Mouse (Mus musculus): ENCODE data around the gene Ttc30a1. TPM values are rescaled to one million over a fixed set of nuclear protein-coding genes. Genes with fewer than 3 reads are reported as not detected.
A peak's percentile ranks its signal among the peaks of the same experiment; 100 is the strongest.
"Not testable (repeated sequence)": the region's sequence is repeated elsewhere in the genome, so short reads cannot be mapped to it uniquely, and the experiment has no call there.

The Ttc30a1 gene
- polyA plus RNA-seq (2015; fragmentation: Nextera tagmentation; extraction: Ambion mirVana) = 6.1 and 7.2 TPM in 2 replicates

- Histone ChIP-seq H3K4me3 (replicated peaks) (peak within 1 kb of the TSS; percentile 50), H3K27ac (0 out of 2 replicates have a peak within 1 kb of the TSS, but pooled peaks have one; percentile 9), H3K4me2 (peak within 1 kb of the TSS; percentile 81)
- H3K9ac ChIP-seq; H3K27me3 ChIP-seq (replicated peaks); H3K36me3 ChIP-seq; H3K4me1 ChIP-seq; H3K9me3 ChIP-seq: not testable (repeated sequence)
- WGBS = 4% methylated on average over 33 of the region's 34 CpGs
- ATAC-seq (ENCODE audit: insufficient read depth, low FRiP score, low read depth) = peak; percentile 59
Observed at GRCm38 (mm10) chr2:75981440-75982081, at the start of gene Ttc30a1. Gene Ttc30a1, minus strand, starts transcription at chr2:75981967.

- H3K4me2 ChIP-seq = peak overlapping the region; percentile 40; the same call in 1 of the 2 replicates
- no peaks in the 10 kb centered on the region for H3K4me1 ChIP-seq
- no peaks in the 10 kb centered on the region for H3K27me3 ChIP-seq (replicated peaks)
- no peak overlapping the region for H3K9ac ChIP-seq
- H3K9me3 ChIP-seq = no peaks in the 10 kb centered on the region
- no peak overlapping the region for H3K4me3 ChIP-seq (replicated peaks)
- no peak overlapping the region for H3K27ac ChIP-seq
- WGBS = 34% methylated on average over 8 of the region's 8 CpGs
- no peak for ATAC-seq (ENCODE audit: insufficient read depth, low FRiP score, low read depth)
- H3K36me3 ChIP-seq = no peaks in the 10 kb centered on the region
Observed at GRCm38 (mm10) chr2:76030080-76030479, 48.3 kb upstream of the Ttc30a1 start.

GRCm38 (mm10) chr2:76029081-76029901, 47.5 kb upstream of the Ttc30a1 start:
- ATAC-seq (ENCODE audit: insufficient read depth, low FRiP score, low read depth) = peak; percentile 58; the same call in 1 of the 2 replicates
- H3K4me3 ChIP-seq (replicated peaks) = peak overlapping the region; percentile 9; the same call in 1 of the 2 replicates
- peak overlapping the region; percentile 2; the same call in 1 of the 2 replicates for H3K27ac ChIP-seq

GRCm38 (mm10) chr2:76016890-76017289, 35.1 kb upstream of the Ttc30a1 start:
- no peaks in the 10 kb centered on the region for H3K9me3 ChIP-seq
- H3K4me3 ChIP-seq (replicated peaks) = no peak overlapping the region
- no peaks in the 10 kb centered on the region for H3K4me1 ChIP-seq
- WGBS = 20% methylated on average over 7 of the region's 7 CpGs
- no peak overlapping the region for H3K9ac ChIP-seq
- H3K4me2 ChIP-seq = no peak overlapping the region
- H3K27ac ChIP-seq = no peak overlapping the region
- no peaks in the 10 kb centered on the region for H3K36me3 ChIP-seq
- H3K27me3 ChIP-seq (replicated peaks) = no peaks in the 10 kb centered on the region
- no peak for ATAC-seq (ENCODE audit: insufficient read depth, low FRiP score, low read depth)

More at GRCm38 (mm10) chr2:76029081-76029901, 47.5 kb upstream of the Ttc30a1 start:
- 19% methylated on average over 20 of the region's 20 CpGs for WGBS
- Histone ChIP-seq H3K9me3 (no peaks in the 10 kb centered on the region), H3K4me2 (peak overlapping the region; percentile 40), H3K36me3 (no peaks in the 10 kb centered on the region), H3K9ac (no peak overlapping the region), H3K4me1 (no peaks in the 10 kb centered on the region), H3K27me3 (replicated peaks) (no peaks in the 10 kb centered on the region)

- 86% methylated on average over 8 of the region's 8 CpGs for WGBS
Observed at GRCm38 (mm10) chr2:76016136-76016535, 34.4 kb upstream of the Ttc30a1 start.

GRCm38 (mm10) chr2:76015460-76015859, 33.7 kb upstream of the Ttc30a1 start:
- no peaks in the 10 kb centered on the region for H3K27me3 ChIP-seq (replicated peaks)
- WGBS = 91% methylated on average over 7 of the region's 7 CpGs
- no peak overlapping the region for H3K9ac ChIP-seq
- no peaks in the 10 kb centered on the region for H3K36me3 ChIP-seq
- H3K4me2 ChIP-seq = no peak overlapping the region
- no peak for ATAC-seq (ENCODE audit: insufficient read depth, low FRiP score, low read depth)
- no peak overlapping the region for H3K27ac ChIP-seq
- no peak overlapping the region for H3K4me3 ChIP-seq (replicated peaks)
- H3K9me3 ChIP-seq = no peaks in the 10 kb centered on the region
- no peaks in the 10 kb centered on the region for H3K4me1 ChIP-seq

More at GRCm38 (mm10) chr2:76016136-76016535, 34.4 kb upstream of the Ttc30a1 start:
- Histone ChIP-seq H3K27ac (no peak overlapping the region), H3K4me3 (replicated peaks) (no peak overlapping the region), H3K9ac (no peak overlapping the region), H3K36me3 (no peaks in the 10 kb centered on the region), H3K27me3 (replicated peaks) (no peaks in the 10 kb centered on the region), H3K9me3 (no peaks in the 10 kb centered on the region), H3K4me1 (no peaks in the 10 kb centered on the region), H3K4me2 (no peak overlapping the region)
- ATAC-seq (ENCODE audit: insufficient read depth, low FRiP score, low read depth) = no peak

GRCm38 (mm10) chr2:76014659-76015058, 32.9 kb upstream of the Ttc30a1 start:
- H3K4me1 ChIP-seq = no peaks in the 10 kb centered on the region
- H3K4me3 ChIP-seq (replicated peaks) = no peak overlapping the region
- no peak overlapping the region for H3K27ac ChIP-seq
- ATAC-seq (ENCODE audit: insufficient read depth, low FRiP score, low read depth) = no peak
- H3K27me3 ChIP-seq (replicated peaks) = no peaks in the 10 kb centered on the region
- WGBS = 73% methylated on average over 3 of the region's 3 CpGs
- no peak overlapping the region for H3K4me2 ChIP-seq
- H3K9ac ChIP-seq = no peak overlapping the region
- H3K36me3 ChIP-seq = no peaks in the 10 kb centered on the region
- no peaks in the 10 kb centered on the region for H3K9me3 ChIP-seq

- Histone ChIP-seq H3K36me3 (no peaks in the 10 kb centered on the region), H3K4me3 (replicated peaks) (no peak overlapping the region), H3K9me3 (no peaks in the 10 kb centered on the region), H3K9ac (no peak overlapping the region), H3K4me2 (no peak overlapping the region), H3K4me1 (no peaks in the 10 kb centered on the region), H3K27ac (no peak overlapping the region), H3K27me3 (replicated peaks) (no peaks in the 10 kb centered on the region)
- ATAC-seq (ENCODE audit: insufficient read depth, low FRiP score, low read depth) = no peak
- 21% methylated on average over 4 of the region's 4 CpGs for WGBS
Observed at GRCm38 (mm10) chr2:76006194-76006593, 24.4 kb upstream of the Ttc30a1 start.

- no peak overlapping the region for H3K4me3 ChIP-seq (replicated peaks)
- 0 out of 2 replicates have a peak, but pooled peaks cover 4% of the 10 kb centered on the region for H3K4me1 ChIP-seq
- H3K9ac ChIP-seq = no peak overlapping the region
- no peak for ATAC-seq (ENCODE audit: insufficient read depth, low FRiP score, low read depth)
- H3K27me3 ChIP-seq (replicated peaks) = no peaks in the 10 kb centered on the region
- WGBS = 44% methylated on average over 9 of the region's 9 CpGs
- H3K27ac ChIP-seq = no peak overlapping the region
- no peaks in the 10 kb centered on the region for H3K9me3 ChIP-seq
- H3K36me3 ChIP-seq = no peaks in the 10 kb centered on the region
- no peak overlapping the region for H3K4me2 ChIP-seq
Observed at GRCm38 (mm10) chr2:76002899-76003298, 21.1 kb upstream of the Ttc30a1 start.

- no peak overlapping the region for H3K4me3 ChIP-seq (replicated peaks)
- 46% methylated on average over 8 of the region's 8 CpGs for WGBS
- ATAC-seq (ENCODE audit: insufficient read depth, low FRiP score, low read depth) = no peak
Observed at GRCm38 (mm10) chr2:76001392-76001791, 19.6 kb upstream of the Ttc30a1 start.

GRCm38 (mm10) chr2:75999636-76000035, 17.9 kb upstream of the Ttc30a1 start:
- Histone ChIP-seq H3K36me3 (no peaks in the 10 kb centered on the region), H3K27ac (no peak overlapping the region)
- 39% methylated on average over 12 of the region's 12 CpGs for WGBS

More at GRCm38 (mm10) chr2:76001392-76001791, 19.6 kb upstream of the Ttc30a1 start:
- H3K9ac ChIP-seq = no peak overlapping the region
- H3K36me3 ChIP-seq = no peaks in the 10 kb centered on the region
- no peak overlapping the region for H3K4me2 ChIP-seq
- no peaks in the 10 kb centered on the region for H3K9me3 ChIP-seq
- H3K4me1 ChIP-seq = 0 out of 2 replicates have a peak, but pooled peaks cover 4% of the 10 kb centered on the region
- H3K27me3 ChIP-seq (replicated peaks) = no peaks in the 10 kb centered on the region
- no peak overlapping the region for H3K27ac ChIP-seq

GRCm38 (mm10) chr2:75998692-75999091, 16.9 kb upstream of the Ttc30a1 start:
- Histone ChIP-seq H3K4me3 (replicated peaks) (no peak overlapping the region), H3K9ac (no peak overlapping the region), H3K27me3 (replicated peaks) (no peaks in the 10 kb centered on the region), H3K9me3 (no peaks in the 10 kb centered on the region), H3K36me3 (no peaks in the 10 kb centered on the region), H3K4me1 (0 out of 2 replicates have a peak, but pooled peaks cover 4% of the 10 kb centered on the region), H3K4me2 (0 out of 2 replicates have a peak overlapping the region, but pooled peaks have one; percentile 9), H3K27ac (no peak overlapping the region)
- WGBS = 27% methylated on average over 8 of the region's 8 CpGs
- no peak; the same call in 1 of the 2 replicates for ATAC-seq (ENCODE audit: insufficient read depth, low FRiP score, low read depth)

More at GRCm38 (mm10) chr2:75999636-76000035, 17.9 kb upstream of the Ttc30a1 start:
- Histone ChIP-seq H3K4me1 (0 out of 2 replicates have a peak, but pooled peaks cover 4% of the 10 kb centered on the region), H3K4me3 (replicated peaks) (no peak overlapping the region), H3K4me2 (no peak overlapping the region), H3K9me3 (no peaks in the 10 kb centered on the region), H3K27me3 (replicated peaks) (no peaks in the 10 kb centered on the region), H3K9ac (no peak overlapping the region)
- ATAC-seq (ENCODE audit: insufficient read depth, low FRiP score, low read depth) = no peak
